Mouse (Mus musculus): ENCODE results near the gene Mapre3. TPM values are rescaled to one million over a fixed set of nuclear protein-coding genes. Genes with fewer than 3 reads are reported as not detected.

Mapre3 gene
- polyA plus RNA-seq, 1 experiment from 2014 or later: 15.4 TPM

DNA sequence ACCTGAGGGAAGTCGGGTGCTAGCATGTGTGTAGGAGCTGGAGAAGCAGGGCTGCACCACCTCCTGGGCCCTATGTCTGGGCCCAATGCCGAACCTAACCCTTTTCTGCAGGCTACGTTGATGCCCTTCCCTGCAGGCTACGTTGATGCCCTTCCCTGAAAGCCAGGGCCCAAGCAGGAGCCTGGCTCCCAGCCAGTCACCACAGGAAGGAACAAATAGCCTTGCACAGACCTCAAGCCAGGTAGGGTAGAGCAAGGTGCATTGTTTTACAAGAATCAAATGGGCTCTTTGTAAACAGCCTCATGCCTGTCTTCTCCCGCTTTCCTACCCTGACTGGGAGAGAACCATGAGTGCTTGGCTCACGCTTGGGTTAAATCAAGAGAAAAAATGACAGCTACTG lies 11.4 kb downstream of the Mapre3 start:
- Histone ChIP-seq H3K4me2 (ENCODE audit: low read depth, low read length) (no peak overlapping the region), H3K27me3 (ENCODE audit: control insufficient read depth, insufficient read depth, low read length) (no peaks in the 10 kb centered on the region), H3K9me3 (replicated peaks; ENCODE audit: control insufficient read depth, low read length) (no peaks in the 10 kb centered on the region), H3K27ac (replicated peaks; ENCODE audit: low read depth, low read length) (no peak overlapping the region), H3K4me3 (ENCODE audit: low read depth, low read length) (no peak overlapping the region), H3K4me1 (ENCODE audit: control insufficient read depth, insufficient read depth, low read length) (no peaks in the 10 kb centered on the region), H3K36me3 (replicated peaks; ENCODE audit: control insufficient read depth, insufficient read depth, low read depth, low read length) (no peaks in the 10 kb centered on the region), H3K9ac (replicated peaks; ENCODE audit: low read length) (no peak overlapping the region)
- WGBS: 79% methylated on average over 6 of the region's 6 CpGs
- DNase-seq (ENCODE audit: low spot score) (no peak), ATAC-seq (replicated peaks; ENCODE audit: insufficient number of reproducible peaks, low FRiP score, low TSS enrichment, low read depth) (no peak)

DNA sequence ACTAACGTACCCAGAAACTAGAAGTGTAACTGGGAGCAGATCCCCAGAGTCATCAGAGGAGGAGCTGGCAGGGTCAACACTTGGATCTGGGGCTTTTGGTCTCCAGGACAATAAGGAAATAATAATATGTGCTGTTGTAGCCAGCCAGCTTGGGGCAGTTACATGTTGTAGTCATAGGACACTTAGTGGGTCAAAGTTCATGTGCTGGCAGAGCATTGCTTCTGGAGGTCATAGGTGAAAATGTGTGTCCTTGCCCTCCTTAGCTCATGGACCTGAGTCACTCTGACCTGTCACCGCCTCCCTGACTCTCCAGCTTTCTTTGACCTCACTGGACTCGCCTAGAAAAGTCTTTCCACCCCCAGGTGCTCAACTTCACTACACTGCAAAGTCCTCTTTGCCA lies 19.0 kb downstream of the Mapre3 start:
- Histone ChIP-seq H3K36me3 (replicated peaks; ENCODE audit: control insufficient read depth, insufficient read depth, low read depth, low read length) (no peaks in the 10 kb centered on the region), H3K27ac (replicated peaks; ENCODE audit: low read depth, low read length) (no peak overlapping the region), H3K9ac (replicated peaks; ENCODE audit: low read length) (no peak overlapping the region), H3K4me3 (ENCODE audit: low read depth, low read length) (no peak overlapping the region), H3K9me3 (replicated peaks; ENCODE audit: control insufficient read depth, low read length) (no peaks in the 10 kb centered on the region), H3K4me1 (ENCODE audit: control insufficient read depth, insufficient read depth, low read length) (no peaks in the 10 kb centered on the region), H3K27me3 (ENCODE audit: control insufficient read depth, insufficient read depth, low read length) (no peaks in the 10 kb centered on the region), H3K4me2 (ENCODE audit: low read depth, low read length) (no peak overlapping the region)
- WGBS: 81% methylated on average over 3 of the region's 3 CpGs
- no peak for DNase-seq (ENCODE audit: low spot score)
- ATAC-seq (replicated peaks; ENCODE audit: insufficient number of reproducible peaks, low FRiP score, low TSS enrichment, low read depth): no peak

DNA sequence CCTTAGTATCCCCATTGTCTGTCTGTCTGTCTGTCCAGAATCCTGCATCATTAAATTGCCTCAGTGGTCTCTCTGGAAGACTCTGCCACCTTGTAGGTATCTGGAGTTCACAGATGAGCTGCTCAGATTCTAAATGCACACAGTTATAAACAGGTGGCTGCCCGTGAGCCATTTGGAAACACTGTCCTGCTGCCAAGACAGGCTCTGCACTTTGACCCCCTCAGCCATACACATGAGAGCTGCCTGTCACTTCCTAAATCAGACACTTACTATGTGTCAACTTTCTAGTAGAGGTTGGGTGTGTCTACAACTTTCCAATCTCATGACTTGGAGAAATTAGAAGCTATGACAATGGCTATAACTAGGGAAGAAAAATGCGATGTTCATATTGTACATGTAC lies 25.3 kb downstream of the Mapre3 start:
- Histone ChIP-seq H3K4me3 (ENCODE audit: low read depth, low read length) (no peak overlapping the region), H3K27me3 (ENCODE audit: control insufficient read depth, insufficient read depth, low read length) (no peaks in the 10 kb centered on the region), H3K4me2 (ENCODE audit: low read depth, low read length) (no peak overlapping the region), H3K36me3 (replicated peaks; ENCODE audit: control insufficient read depth, insufficient read depth, low read depth, low read length) (no peaks in the 10 kb centered on the region), H3K9ac (replicated peaks; ENCODE audit: low read length) (no peak overlapping the region), H3K9me3 (replicated peaks; ENCODE audit: control insufficient read depth, low read length) (no peaks in the 10 kb centered on the region), H3K27ac (replicated peaks; ENCODE audit: low read depth, low read length) (no peak overlapping the region), H3K4me1 (ENCODE audit: control insufficient read depth, insufficient read depth, low read length) (no peaks in the 10 kb centered on the region)
- no peak for DNase-seq (ENCODE audit: low spot score)
- no peak for ATAC-seq (replicated peaks; ENCODE audit: insufficient number of reproducible peaks, low FRiP score, low TSS enrichment, low read depth)
- 82% methylated on average over 2 of the region's 2 CpGs for WGBS

DNA sequence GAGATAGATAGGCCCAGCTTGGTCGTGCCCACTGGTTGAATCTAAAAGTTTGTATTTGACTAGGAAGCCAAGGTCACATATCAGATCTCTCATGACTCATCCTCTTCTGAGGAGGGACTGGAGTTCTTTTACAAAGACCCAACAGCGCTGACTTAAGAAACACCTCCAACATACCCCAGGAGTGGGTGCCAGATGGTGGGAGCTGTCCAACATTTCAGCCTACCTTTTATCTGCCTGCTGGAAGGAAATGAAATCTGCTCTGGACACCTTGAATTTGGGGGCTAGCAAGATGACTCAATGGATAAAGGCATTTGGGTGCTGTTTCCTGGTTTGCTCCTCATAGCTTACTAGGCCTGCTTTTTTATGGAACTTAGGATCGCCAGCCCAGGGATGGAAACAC lies 27.5 kb downstream of the Mapre3 start:
- Histone ChIP-seq H3K4me3 (ENCODE audit: low read depth, low read length) (no peak overlapping the region), H3K4me2 (ENCODE audit: low read depth, low read length) (no peak overlapping the region), H3K27me3 (ENCODE audit: control insufficient read depth, insufficient read depth, low read length) (no peaks in the 10 kb centered on the region), H3K9me3 (replicated peaks; ENCODE audit: control insufficient read depth, low read length) (no peaks in the 10 kb centered on the region), H3K9ac (replicated peaks; ENCODE audit: low read length) (no peak overlapping the region), H3K36me3 (replicated peaks; ENCODE audit: control insufficient read depth, insufficient read depth, low read depth, low read length) (no peaks in the 10 kb centered on the region), H3K4me1 (ENCODE audit: control insufficient read depth, insufficient read depth, low read length) (no peaks in the 10 kb centered on the region), H3K27ac (replicated peaks; ENCODE audit: low read depth, low read length) (no peak overlapping the region)
- ATAC-seq (replicated peaks; ENCODE audit: insufficient number of reproducible peaks, low FRiP score, low TSS enrichment, low read depth) (no peak), DNase-seq (ENCODE audit: low spot score) (peak; percentile 57)
- WGBS: 47% methylated on average over 3 of the region's 3 CpGs

DNA sequence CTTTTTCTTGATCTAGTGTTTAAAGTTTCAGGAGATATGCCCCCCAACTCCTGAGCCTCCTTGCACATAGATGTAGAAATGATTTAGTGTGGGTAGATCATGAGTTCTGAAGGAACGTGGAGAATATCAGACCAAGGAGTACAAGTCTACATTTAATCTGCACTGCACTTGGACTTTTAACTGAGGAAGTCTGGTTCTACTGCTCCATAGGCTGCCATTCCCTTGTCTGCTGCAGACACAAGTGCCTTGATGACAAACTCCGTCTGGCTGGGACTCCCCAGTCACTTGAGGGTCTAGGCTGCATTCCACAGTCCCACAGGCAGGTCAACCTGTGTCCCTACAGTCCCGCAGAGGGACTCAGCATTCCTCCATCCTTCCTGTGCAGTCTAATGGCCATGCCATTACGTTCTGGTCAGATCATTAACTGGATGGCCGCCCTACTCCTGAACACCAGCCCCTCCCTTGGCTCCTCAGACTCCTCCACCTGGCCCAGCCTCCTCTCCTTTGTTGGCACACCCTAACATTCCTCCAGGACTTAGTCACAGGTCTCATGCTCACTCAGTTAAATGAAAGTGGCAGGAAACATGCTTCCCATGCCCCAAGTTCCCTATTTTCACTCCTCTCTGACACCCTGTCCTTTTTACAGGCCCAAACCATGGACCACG lies 35.6 kb downstream of the Mapre3 start:
- 67% methylated on average over 6 of the region's 6 CpGs for WGBS
- no peaks in the 10 kb centered on the region for H3K4me1 ChIP-seq (ENCODE audit: control insufficient read depth, insufficient read depth, low read length)
- no peak overlapping the region for H3K9ac ChIP-seq (replicated peaks; ENCODE audit: low read length)
- no peaks in the 10 kb centered on the region for H3K9me3 ChIP-seq (replicated peaks; ENCODE audit: control insufficient read depth, low read length)
- no peak overlapping the region for H3K27ac ChIP-seq (replicated peaks; ENCODE audit: low read depth, low read length)
- no peaks in the 10 kb centered on the region for H3K27me3 ChIP-seq (ENCODE audit: control insufficient read depth, insufficient read depth, low read length)
- ATAC-seq (replicated peaks; ENCODE audit: insufficient number of reproducible peaks, low FRiP score, low TSS enrichment, low read depth): no peak
- H3K36me3 ChIP-seq (replicated peaks; ENCODE audit: control insufficient read depth, insufficient read depth, low read depth, low read length): no peaks in the 10 kb centered on the region
- H3K4me3 ChIP-seq (ENCODE audit: low read depth, low read length): no peak overlapping the region
- no peak overlapping the region for H3K4me2 ChIP-seq (ENCODE audit: low read depth, low read length)
- no peak for DNase-seq (ENCODE audit: low spot score)

DNA sequence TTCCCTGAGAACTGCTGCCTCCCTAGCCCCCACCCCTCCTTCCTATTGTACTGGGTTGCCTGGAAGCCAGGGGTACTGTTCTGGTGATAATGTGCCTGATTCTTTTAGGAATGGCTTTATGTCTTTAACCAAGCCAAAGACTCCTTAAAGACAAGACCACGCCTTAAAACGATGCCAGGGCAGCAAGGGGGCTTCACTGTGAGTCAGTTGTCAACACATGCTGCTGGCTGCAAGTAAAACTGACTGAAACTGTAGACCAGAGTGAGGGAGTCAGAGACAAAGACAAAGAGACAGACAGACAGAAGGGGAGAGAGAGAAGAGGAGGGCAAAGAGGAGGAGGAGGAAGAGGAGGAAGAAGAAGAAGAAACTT lies 36.1 kb downstream of the Mapre3 start:
- H3K4me1 ChIP-seq (ENCODE audit: control insufficient read depth, insufficient read depth, low read length): no peaks in the 10 kb centered on the region
- H3K36me3 ChIP-seq (replicated peaks; ENCODE audit: control insufficient read depth, insufficient read depth, low read depth, low read length): no peaks in the 10 kb centered on the region
- no peak overlapping the region for H3K4me3 ChIP-seq (ENCODE audit: low read depth, low read length)
- no peak for ATAC-seq (replicated peaks; ENCODE audit: insufficient number of reproducible peaks, low FRiP score, low TSS enrichment, low read depth)
- H3K27me3 ChIP-seq (ENCODE audit: control insufficient read depth, insufficient read depth, low read length): no peaks in the 10 kb centered on the region
- H3K9ac ChIP-seq (replicated peaks; ENCODE audit: low read length): no peak overlapping the region
- WGBS: 67% methylated on average over 2 of the region's 2 CpGs
- H3K27ac ChIP-seq (replicated peaks; ENCODE audit: low read depth, low read length): no peak overlapping the region
- H3K4me2 ChIP-seq (ENCODE audit: low read depth, low read length): no peak overlapping the region
- no peaks in the 10 kb centered on the region for H3K9me3 ChIP-seq (replicated peaks; ENCODE audit: control insufficient read depth, low read length)
- no peak for DNase-seq (ENCODE audit: low spot score)

DNA sequence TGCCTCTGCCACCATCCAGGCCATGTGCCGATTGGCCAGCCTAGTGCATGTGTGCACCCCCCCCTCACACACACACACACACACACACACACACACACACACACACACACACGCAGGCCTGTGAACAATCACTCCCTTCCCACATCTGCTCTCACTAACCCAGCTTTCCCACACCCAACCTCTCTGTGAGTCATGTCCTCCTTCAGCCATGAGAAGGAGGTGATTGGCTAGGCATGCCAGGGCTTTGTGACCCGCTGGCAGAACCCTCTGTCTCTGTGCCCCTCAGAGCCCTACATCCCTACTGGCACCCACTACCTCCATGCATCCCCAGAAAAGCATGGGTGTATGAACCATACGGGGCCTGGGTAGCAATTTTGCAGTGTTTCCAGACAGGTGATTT lies 39.1 kb downstream of the Mapre3 start:
- no peaks in the 10 kb centered on the region for H3K27me3 ChIP-seq (ENCODE audit: control insufficient read depth, insufficient read depth, low read length)
- DNase-seq (ENCODE audit: low spot score): no peak
- no peaks in the 10 kb centered on the region for H3K36me3 ChIP-seq (replicated peaks; ENCODE audit: control insufficient read depth, insufficient read depth, low read depth, low read length)
- no peak overlapping the region for H3K27ac ChIP-seq (replicated peaks; ENCODE audit: low read depth, low read length)
- no peaks in the 10 kb centered on the region for H3K4me1 ChIP-seq (ENCODE audit: control insufficient read depth, insufficient read depth, low read length)
- 71% methylated on average over 4 of the region's 4 CpGs for WGBS
- H3K4me2 ChIP-seq (ENCODE audit: low read depth, low read length): no peak overlapping the region
- H3K4me3 ChIP-seq (ENCODE audit: low read depth, low read length): no peak overlapping the region
- H3K9me3 ChIP-seq (replicated peaks; ENCODE audit: control insufficient read depth, low read length): no peaks in the 10 kb centered on the region
- no peak for ATAC-seq (replicated peaks; ENCODE audit: insufficient number of reproducible peaks, low FRiP score, low TSS enrichment, low read depth)
- no peak overlapping the region for H3K9ac ChIP-seq (replicated peaks; ENCODE audit: low read length)

DNA sequence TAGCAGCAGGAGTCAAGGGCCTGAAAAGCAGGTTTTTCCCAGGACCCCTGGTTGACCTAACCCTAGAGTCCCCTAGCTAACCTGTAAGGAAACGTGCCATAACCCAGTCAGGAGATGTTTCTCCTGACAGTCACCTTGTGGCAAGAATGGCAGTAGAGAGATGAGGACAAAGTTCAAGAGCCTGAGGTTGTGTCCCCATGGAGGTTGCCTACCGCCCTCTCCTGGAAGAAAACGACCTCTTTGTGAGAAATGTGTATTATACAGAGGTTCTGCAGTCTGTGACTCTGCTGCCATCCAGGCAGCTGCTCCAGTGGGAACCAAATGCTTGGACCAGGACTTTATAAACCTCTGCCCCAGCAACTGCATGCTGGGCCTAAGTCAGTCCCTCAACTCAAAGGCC lies 41.2 kb downstream of the Mapre3 start:
- Histone ChIP-seq H3K36me3 (replicated peaks; ENCODE audit: control insufficient read depth, insufficient read depth, low read depth, low read length) (no peaks in the 10 kb centered on the region), H3K4me2 (ENCODE audit: low read depth, low read length) (no peak overlapping the region), H3K9me3 (replicated peaks; ENCODE audit: control insufficient read depth, low read length) (no peaks in the 10 kb centered on the region), H3K4me3 (ENCODE audit: low read depth, low read length) (no peak overlapping the region), H3K27ac (replicated peaks; ENCODE audit: low read depth, low read length) (no peak overlapping the region), H3K27me3 (ENCODE audit: control insufficient read depth, insufficient read depth, low read length) (no peaks in the 10 kb centered on the region), H3K4me1 (ENCODE audit: control insufficient read depth, insufficient read depth, low read length) (no peaks in the 10 kb centered on the region), H3K9ac (replicated peaks; ENCODE audit: low read length) (no peak overlapping the region)
- 46% methylated on average over 3 of the region's 3 CpGs for WGBS
- DNase-seq (ENCODE audit: low spot score) (no peak), ATAC-seq (replicated peaks; ENCODE audit: insufficient number of reproducible peaks, low FRiP score, low TSS enrichment, low read depth) (no peak)

Measured in embryonic facial prominence, embryonic 11.5 days (tissue).